Mouse (Mus musculus) kidney, embryonic 15.5 days (tissue): Measurements from ENCODE around the gene Ugt2a3. TPM values are rescaled to one million over a fixed set of nuclear protein-coding genes. Genes with fewer than 3 reads are reported as not detected.
"Not testable (repeated sequence)": the region's sequence is repeated elsewhere in the genome, so short reads cannot be mapped to it uniquely, and the experiment has no call there.

Experiments
- ATAC-seq: fragments of 200-750 bp; cut with Nextera tagmentation; replicated peaks from 2 replicates; pipeline ENCODE4 v1.8.0; 2017; ENCODE audit warnings: moderate TSS enrichment; ENCODE audit not compliant: low FRiP score
- H3K27ac ChIP-seq: fragments of 300-500 bp; sonication (generic); 2 replicates; pipeline ENCODE4 v1.5.1; 2015; ENCODE audit warnings: mild to moderate bottlenecking, inconsistent platforms
- H3K27me3 ChIP-seq: fragments of 300-500 bp; sonication (generic); 2 replicates; pipeline ENCODE4 v1.6.1; 2015; ENCODE audit warnings: inconsistent platforms
- H3K36me3 ChIP-seq: fragments of 300-500 bp; sonication (generic); 2 replicates; pipeline ENCODE4 v1.6.1; 2015; ENCODE audit warnings: inconsistent platforms
- H3K4me1 ChIP-seq: fragments of 300-500 bp; sonication (generic); 2 replicates; pipeline ENCODE4 v1.6.1; 2015; ENCODE audit warnings: inconsistent platforms
- H3K4me2 ChIP-seq: fragments of 300-500 bp; sonication (generic); 2 replicates; pipeline ENCODE4 v1.6.1; 2015; ENCODE audit warnings: moderate library complexity, mild to moderate bottlenecking, inconsistent platforms
- H3K4me3 ChIP-seq: fragments of 300-500 bp; sonication (generic); replicated peaks from 2 replicates; pipeline ENCODE4 v1.5.1; 2015; ENCODE audit warnings: mild to moderate bottlenecking, inconsistent platforms
- H3K9ac ChIP-seq: fragments of 300-500 bp; sonication (generic); 2 replicates; pipeline ENCODE4 v1.6.1; 2015; ENCODE audit warnings: mild to moderate bottlenecking, inconsistent platforms
- H3K9me3 ChIP-seq: fragments of 300-500 bp; sonication (generic); replicated peaks from 2 replicates; pipeline ENCODE4 v1.6.1; 2016; ENCODE audit warnings: inconsistent platforms
- WGBS: fragments of 180-500 bp; shearing (Covaris S2); methylation state at CpG from one replicate; pipeline ENCODE4 v1.1.7; 2015; ENCODE audit warnings: mixed read lengths; 5-methylcytosine and 5-hydroxymethylcytosine counted together
- polyA plus RNA-seq: library from polyadenylated mRNA; unstranded; fragments of >200 nt; fragmentation: Nextera tagmentation; extraction: Ambion mirVana; gene quantifications from 2 replicates; pipeline ENCODE4 v1.2.1, GENCODE M21; 2015

The Ugt2a3 gene
- 0.08 TPM in 1 of 2 replicates, not detected in the other for polyA plus RNA-seq

- Histone ChIP-seq H3K9me3 (no peaks in the 10 kb centered on the region), H3K36me3 (no peaks in the 10 kb centered on the region), H3K27me3 (no peaks in the 10 kb centered on the region), H3K9ac (no peak within 1 kb of the TSS), H3K4me1 (no peaks in the 10 kb centered on the region), H3K4me3 (no peak within 1 kb of the TSS), H3K4me2 (no peak within 1 kb of the TSS), H3K27ac (no peak within 1 kb of the TSS)
- no peak for ATAC-seq
- 78% methylated on average over 11 of the region's 11 CpGs for WGBS
These were observed at the start of gene Ugt2a3 for GRCm38 (mm10) chr5:87336961-87337697. Ugt2a3 (minus strand) TSS chr5:87337195.

GRCm38 (mm10) chr5:87380234-87380633, 43.2 kb upstream of the Ugt2a3 start:
- Histone ChIP-seq H3K9me3 (no peaks in the 10 kb centered on the region), H3K4me2 (no peak overlapping the region), H3K27me3 (no peaks in the 10 kb centered on the region), H3K27ac (no peak overlapping the region), H3K4me1 (no peaks in the 10 kb centered on the region), H3K4me3 (no peak overlapping the region), H3K9ac (no peak overlapping the region), H3K36me3 (no peaks in the 10 kb centered on the region)
- ATAC-seq, result no peak
- WGBS, result 66% methylated on average over 2 of the region's 2 CpGs

GRCm38 (mm10) chr5:87379825-87380224, 42.8 kb upstream of the Ugt2a3 start:
- H3K4me1 ChIP-seq, result no peaks in the 10 kb centered on the region
- no peaks in the 10 kb centered on the region for H3K27me3 ChIP-seq
- H3K36me3 ChIP-seq, result no peaks in the 10 kb centered on the region
- H3K9ac ChIP-seq, result no peak overlapping the region
- no peak overlapping the region for H3K27ac ChIP-seq
- no peaks in the 10 kb centered on the region for H3K9me3 ChIP-seq
- no peak overlapping the region for H3K4me3 ChIP-seq
- no peak for ATAC-seq
- no peak overlapping the region for H3K4me2 ChIP-seq

GRCm38 (mm10) chr5:87375874-87376383, 38.9 kb upstream of the Ugt2a3 start:
- H3K27ac ChIP-seq, result no peak overlapping the region
- H3K4me2 ChIP-seq, result no peak overlapping the region
- H3K4me3 ChIP-seq, result no peak overlapping the region
- no peak for ATAC-seq
- no peaks in the 10 kb centered on the region for H3K27me3 ChIP-seq
- H3K9me3 ChIP-seq, result no peaks in the 10 kb centered on the region
- no peaks in the 10 kb centered on the region for H3K4me1 ChIP-seq
- 89% methylated on average over 3 of the region's 3 CpGs for WGBS
- H3K36me3 ChIP-seq, result no peaks in the 10 kb centered on the region
- H3K9ac ChIP-seq, result no peak overlapping the region

GRCm38 (mm10) chr5:87373502-87373863, 36.5 kb upstream of the Ugt2a3 start:
- 57% methylated on average over 1 of the region's 1 CpGs for WGBS
- no peak overlapping the region for H3K4me3 ChIP-seq
- no peaks in the 10 kb centered on the region for H3K27me3 ChIP-seq
- no peak overlapping the region for H3K9ac ChIP-seq
- no peak overlapping the region for H3K4me2 ChIP-seq
- H3K27ac ChIP-seq, result no peak overlapping the region
- H3K36me3 ChIP-seq, result no peaks in the 10 kb centered on the region
- no peaks in the 10 kb centered on the region for H3K4me1 ChIP-seq
- no peaks in the 10 kb centered on the region for H3K9me3 ChIP-seq
- no peak for ATAC-seq

- H3K36me3 ChIP-seq, H3K4me1 ChIP-seq, H3K9me3 ChIP-seq, H3K27ac ChIP-seq, H3K27me3 ChIP-seq, ATAC-seq, H3K4me3 ChIP-seq, H3K4me2 ChIP-seq, H3K9ac ChIP-seq: not testable (repeated sequence)
- WGBS, result 61% methylated on average over 4 of the region's 4 CpGs
These were observed 36.0 kb upstream of the Ugt2a3 start for GRCm38 (mm10) chr5:87372788-87373501.

GRCm38 (mm10) chr5:87350350-87350749, 13.4 kb upstream of the Ugt2a3 start:
- WGBS, result 31% methylated on average over 1 of the region's 1 CpGs
- no peak overlapping the region for H3K9ac ChIP-seq
- H3K36me3 ChIP-seq, result no peaks in the 10 kb centered on the region
- no peaks in the 10 kb centered on the region for H3K27me3 ChIP-seq
- no peak for ATAC-seq
- H3K9me3 ChIP-seq, result no peaks in the 10 kb centered on the region
- H3K4me1 ChIP-seq, result no peaks in the 10 kb centered on the region
- H3K4me3 ChIP-seq, result no peak overlapping the region
- no peak overlapping the region for H3K27ac ChIP-seq
- H3K4me2 ChIP-seq, result no peak overlapping the region

- WGBS, result 86% methylated on average over 1 of the region's 1 CpGs
- not testable (repeated sequence) for H3K9ac ChIP-seq, ATAC-seq
These were observed 12.2 kb upstream of the Ugt2a3 start for GRCm38 (mm10) chr5:87349150-87349549.

GRCm38 (mm10) chr5:87347479-87348078, 10.6 kb upstream of the Ugt2a3 start:
- ATAC-seq, H3K4me1 ChIP-seq, H3K27ac ChIP-seq, H3K9ac ChIP-seq, H3K4me2 ChIP-seq, H3K27me3 ChIP-seq, H3K9me3 ChIP-seq, H3K4me3 ChIP-seq, H3K36me3 ChIP-seq: not testable (repeated sequence)
- WGBS, result 61% methylated on average over 2 of the region's 2 CpGs

More at GRCm38 (mm10) chr5:87349150-87349549, 12.2 kb upstream of the Ugt2a3 start:
- H3K27me3 ChIP-seq, H3K4me3 ChIP-seq, H3K9me3 ChIP-seq, H3K4me1 ChIP-seq, H3K36me3 ChIP-seq, H3K27ac ChIP-seq, H3K4me2 ChIP-seq: not testable (repeated sequence)

- no peak for ATAC-seq
- H3K27ac ChIP-seq, result no peak overlapping the region
- WGBS, result 90% methylated on average over 5 of the region's 5 CpGs
These were observed 3.5 kb upstream of the Ugt2a3 start for GRCm38 (mm10) chr5:87340461-87340860.

GRCm38 (mm10) chr5:87335199-87335598, 1.8 kb downstream of the Ugt2a3 start:
- no peaks in the 10 kb centered on the region for H3K36me3 ChIP-seq
- H3K4me2 ChIP-seq, result no peak overlapping the region
- WGBS, result 75% methylated on average over 1 of the region's 1 CpGs
- H3K27ac ChIP-seq, result no peak overlapping the region
- no peaks in the 10 kb centered on the region for H3K4me1 ChIP-seq
- no peak for ATAC-seq
- no peaks in the 10 kb centered on the region for H3K27me3 ChIP-seq
- H3K9ac ChIP-seq, result no peak overlapping the region
- H3K4me3 ChIP-seq, result no peak overlapping the region
- no peaks in the 10 kb centered on the region for H3K9me3 ChIP-seq

More at GRCm38 (mm10) chr5:87340461-87340860, 3.5 kb upstream of the Ugt2a3 start:
- H3K9ac ChIP-seq, result no peak overlapping the region
- no peak overlapping the region for H3K4me3 ChIP-seq
- H3K4me1 ChIP-seq, result no peaks in the 10 kb centered on the region
- H3K4me2 ChIP-seq, result no peak overlapping the region
- H3K36me3 ChIP-seq, result no peaks in the 10 kb centered on the region
- H3K27me3 ChIP-seq, result no peaks in the 10 kb centered on the region
- no peaks in the 10 kb centered on the region for H3K9me3 ChIP-seq

- ATAC-seq, result no peak; the same call in 1 of the 2 replicates
- Histone ChIP-seq H3K4me2 (no peak overlapping the region), H3K4me1 (no peaks in the 10 kb centered on the region), H3K36me3 (no peaks in the 10 kb centered on the region), H3K27ac (no peak overlapping the region), H3K4me3 (no peak overlapping the region), H3K27me3 (no peaks in the 10 kb centered on the region), H3K9ac (no peak overlapping the region), H3K9me3 (no peaks in the 10 kb centered on the region)
- WGBS, result 59% methylated on average over 3 of the region's 3 CpGs
These were observed 3.4 kb downstream of the Ugt2a3 start for GRCm38 (mm10) chr5:87333584-87333983.
